Mouse (Mus musculus) MEL (cell line): ENCODE measurements around the gene Mysm1.

Source experiments
- CTCF ChIP-seq, 3 experiments: IDR thresholded peaks in 2 of 3; conservative IDR thresholded peaks in 1 of 3; 2 replicates each; pipeline ENCODE4 v1.5.1; 2011 to 2012; ENCODE audit warnings: low read length in 3 of 3, low read depth in 2 of 3, mild to moderate bottlenecking in 2 of 3, improper control_type of control experiment in 1 of 3, inconsistent platforms in 1 of 3, mixed read lengths in 1 of 3, moderate library complexity in 1 of 3; ENCODE audit not compliant: control insufficient read depth in 1 of 3, insufficient read depth in 1 of 3, poor library complexity in 1 of 3, severe bottlenecking in 1 of 3
- EP300 ChIP-seq, 2 experiments: IDR thresholded peaks; 2 replicates each; pipeline ENCODE4 v1.6.1; 2011; ENCODE audit warnings: improper control_type of control experiment in 2 of 2, low read length in 2 of 2, low read depth in 1 of 2, mild to moderate bottlenecking in 1 of 2
- HCFC1 ChIP-seq: IDR thresholded peaks from 2 replicates; pipeline ENCODE4 v1.6.1; 2012; ENCODE audit warnings: low read depth, mild to moderate bottlenecking, inconsistent platforms, low read length, improper control_type of control experiment, moderate library complexity
- POLR2AphosphoS2 ChIP-seq: IDR thresholded peaks from 2 replicates; pipeline ENCODE4 v1.6.1; 2011; ENCODE audit warnings: low read length, improper control_type of control experiment
- RAD21 ChIP-seq: IDR thresholded peaks from 2 replicates; pipeline ENCODE4 v1.6.1; 2011; ENCODE audit warnings: mild to moderate bottlenecking, low read depth, low read length, improper control_type of control experiment
- SIN3A ChIP-seq: IDR thresholded peaks from 2 replicates; pipeline ENCODE4 v1.6.1; 2012; ENCODE audit warnings: low read length, improper control_type of control experiment, inconsistent platforms
- UBTF ChIP-seq: IDR thresholded peaks from 2 replicates; pipeline ENCODE4 v1.6.1; 2012; ENCODE audit warnings: low read depth, mild to moderate bottlenecking, inconsistent platforms, low read length, improper control_type of control experiment, moderate library complexity, borderline replicate concordance; ENCODE audit not compliant: insufficient read depth

DNA sequence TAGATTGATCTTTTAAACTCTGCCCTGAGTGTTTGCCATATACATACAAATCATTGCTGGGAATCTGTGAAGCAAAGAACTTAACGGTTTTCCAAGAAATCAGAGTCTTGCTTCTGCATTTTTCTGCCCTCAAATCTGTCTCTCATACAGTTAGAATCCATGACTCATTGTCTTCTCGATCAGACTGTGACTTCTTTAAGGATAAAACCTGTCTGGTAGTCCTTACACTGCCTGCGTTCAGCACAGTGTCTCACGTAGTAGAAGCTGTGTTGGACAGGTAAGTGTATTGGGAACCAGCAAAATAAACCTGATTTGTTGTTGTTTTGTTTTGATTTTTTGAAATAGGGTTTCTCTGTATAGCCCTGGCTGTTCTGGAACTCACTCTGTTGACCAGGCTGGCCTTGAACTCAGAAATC is 608 bp upstream of the Mysm1 start:
- TF ChIP-seq CTCF (IDR thresholded peaks at IDR 0.05 in 2 of 3, conservative IDR thresholded peaks at IDR 0.05 in 1 of 3; ENCODE audit: control insufficient read depth in 1 of 3, insufficient read depth in 1 of 3, low read depth in 2 of 3, low read length in 3 of 3, poor library complexity in 1 of 3, severe bottlenecking in 1 of 3): no peak
- TF ChIP-seq HCFC1: no peak
- no peak for TF ChIP-seq RAD21
- no peak for TF ChIP-seq POLR2AphosphoS2
- no peak for TF ChIP-seq SIN3A
- TF ChIP-seq EP300 (IDR thresholded peaks at IDR 0.05; ENCODE audit: low read depth in 1 of 2, low read length in 2 of 2): no peak
- TF ChIP-seq UBTF: no peak
